Mouse (Mus musculus) urinary bladder, postnatal 10 days (tissue): ENCODE measurements around the gene Nop10.
"Not testable (repeated sequence)": the region's sequence is repeated elsewhere in the genome, so short reads cannot be mapped to it uniquely, and the experiment has no call there.

Experiments
- DNase-seq: peaks from one replicate; pipeline ENCODE4 v3.0.0; 2022; ENCODE audit warnings: low spot score

The Nop10 gene

GRCm38 (mm10) chr2:112265448-112266241 lies 3.9 kb downstream of the Nop10 start, which contains the start of gene Slc12a6:
Gene Slc12a6 (plus strand): TSS chr2:112265825.
- peak; percentile 76 for DNase-seq

GRCm38 (mm10) chr2:112266242-112266592 lies 4.5 kb downstream of the Nop10 start, which contains the start of gene Gm21985:
Gene Gm21985 (plus strand): TSS chr2:112266314.
- DNase-seq, result no peak

- no peak for DNase-seq
Measured at GRCm38 (mm10) chr2:112266780-112267179, 5.1 kb downstream of the Nop10 start.

GRCm38 (mm10) chr2:112267547-112268269 lies 6.0 kb downstream of the Nop10 start:
- no peak for DNase-seq

- DNase-seq, result no peak
Measured at GRCm38 (mm10) chr2:112270011-112270410, 8.3 kb downstream of the Nop10 start.

- no peak for DNase-seq
Measured at GRCm38 (mm10) chr2:112272909-112273308, 11.2 kb downstream of the Nop10 start.

GRCm38 (mm10) chr2:112273474-112273873 lies 11.7 kb downstream of the Nop10 start:
- no peak for DNase-seq

- no peak for DNase-seq
Measured at GRCm38 (mm10) chr2:112276870-112277269, 15.1 kb downstream of the Nop10 start.

GRCm38 (mm10) chr2:112282846-112283245 lies 21.1 kb downstream of the Nop10 start:
- DNase-seq, result no peak

- DNase-seq, result no peak
Measured at GRCm38 (mm10) chr2:112284363-112285030, 22.8 kb downstream of the Nop10 start.

GRCm38 (mm10) chr2:112285031-112285390 lies 23.3 kb downstream of the Nop10 start:
- no peak for DNase-seq

GRCm38 (mm10) chr2:112286062-112286461 lies 24.3 kb downstream of the Nop10 start:
- DNase-seq, result not testable (repeated sequence)

- no peak for DNase-seq
Measured at GRCm38 (mm10) chr2:112287059-112287458, 25.3 kb downstream of the Nop10 start.

GRCm38 (mm10) chr2:112289507-112289906 lies 27.8 kb downstream of the Nop10 start:
- DNase-seq, result no peak

- no peak for DNase-seq
Measured at GRCm38 (mm10) chr2:112292823-112293222, 31.1 kb downstream of the Nop10 start.

- DNase-seq, result no peak
Measured at GRCm38 (mm10) chr2:112296211-112296610, 34.5 kb downstream of the Nop10 start.

- no peak for DNase-seq
Measured at GRCm38 (mm10) chr2:112298221-112298620, 36.5 kb downstream of the Nop10 start.

- DNase-seq, result no peak
Measured at GRCm38 (mm10) chr2:112308671-112309070, 46.9 kb downstream of the Nop10 start.

- DNase-seq, result no peak
Measured at GRCm38 (mm10) chr2:112309161-112309600, 47.5 kb downstream of the Nop10 start.
